Mouse (Mus musculus) brain, embryonic 14.5 days (tissue): ENCODE data around the gene Col13a1.

Experiments
- CTCF ChIP-seq: fragments of 200-500 bp; IDR thresholded peaks from 2 replicates; pipeline ENCODE4 v1.5.1; 2012; ENCODE audit warnings: inconsistent platforms, mild to moderate bottlenecking, moderate library complexity, borderline replicate concordance; ENCODE audit not compliant: insufficient read depth, insufficient read length; ENCODE audit errors: extremely low read depth
- POLR2A ChIP-seq: fragments of 200-500 bp; IDR thresholded peaks from 2 replicates; pipeline ENCODE4 v1.6.1; 2012; ENCODE audit warnings: mild to moderate bottlenecking, inconsistent platforms, borderline replicate concordance; ENCODE audit not compliant: poor library complexity, insufficient read depth, insufficient read length, severe bottlenecking; ENCODE audit errors: extremely low read depth

DNA sequence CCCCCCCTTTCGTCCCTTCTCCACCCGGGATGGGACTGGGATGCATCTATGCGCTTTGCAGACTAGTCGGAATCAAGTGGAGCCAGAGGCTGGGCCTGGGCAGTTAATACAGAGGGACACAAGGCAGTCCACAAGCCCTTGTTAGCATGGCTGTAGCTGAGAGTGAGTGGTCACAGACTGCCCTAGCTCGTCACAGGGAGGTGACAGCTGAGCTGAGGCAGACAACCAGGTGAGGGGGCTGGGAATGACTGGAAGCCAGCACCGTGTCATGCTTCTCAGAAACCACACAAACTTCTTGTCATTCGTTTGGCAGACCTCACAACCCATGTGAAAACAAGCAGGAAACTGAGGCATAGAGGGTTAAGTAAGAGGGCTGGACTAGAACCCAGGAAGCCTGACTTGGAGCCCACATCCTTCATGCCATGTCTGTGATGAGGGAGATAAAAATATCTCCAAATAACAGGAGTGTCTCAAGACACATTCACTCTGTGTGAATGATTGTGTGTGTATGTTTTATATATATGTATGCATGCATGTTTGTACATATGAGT, 10.8 kb downstream of the Col13a1 start:
- TF ChIP-seq CTCF (no peak), POLR2A (no peak)
